Comparison of ENCODE assay signal across 8 mouse cellular contexts in the genomic region with DNA sequence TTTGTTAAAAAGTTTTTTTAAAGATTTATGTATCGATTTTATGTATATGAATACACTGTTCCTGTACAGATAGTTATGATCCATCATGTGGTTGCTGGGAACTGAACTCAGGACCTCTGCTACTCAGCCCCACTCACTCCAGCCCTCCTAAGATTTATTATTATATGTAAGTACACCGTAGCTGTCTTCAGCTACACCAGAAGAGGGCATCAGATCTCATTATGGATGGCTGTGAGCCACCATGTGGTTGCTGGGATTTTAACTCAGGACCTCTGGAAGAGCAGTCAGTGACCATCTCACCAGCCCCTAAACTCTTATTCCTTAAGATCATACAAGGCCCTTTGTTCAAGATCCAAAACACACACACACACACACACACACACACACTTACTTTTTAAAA. TPM values are rescaled to one million over a fixed set of nuclear protein-coding genes. Genes with fewer than 3 reads are reported as not detected.
DNase-seq lines count a peak whose midpoint lies in the region; ATAC-seq and TF ChIP-seq lines count a peak whose summit lies in the region.
"Not testable (repeated sequence)": the region's sequence is repeated elsewhere in the genome, so short reads cannot be mapped to it uniquely, and the experiment has no call there.

No protein-coding gene starts in this region.

- H3K9ac ChIP-seq in ES-Bruce4 (ENCODE audit: low read depth, poor library complexity, severe bottlenecking) = peak overlapping the region; percentile 22; the same call in 1 of the 2 replicates
- H3K9ac ChIP-seq in heart, adult 2 months (ENCODE audit: low read depth, low read length); liver, embryonic 14.5 days (replicated peaks): not testable (repeated sequence)

- DNase-seq in 3T3-L1 (ENCODE audit: low read depth, low spot score) (peak; percentile 17), ZHBTc4 (ENCODE audit: low read depth, low spot score) (peak; percentile 35)
- not testable (repeated sequence) for DNase-seq in heart, adult 2 months; kidney, adult 2 months; liver, embryonic 14.5 days (ENCODE audit: low read depth in 3 of 3, low spot score in 3 of 3)
- DNase-seq in lung, postnatal 36 days = peak; percentile 10
- peak; percentile 15 for DNase-seq in thymus, postnatal 14 days

- TF ChIP-seq CTCF in ES-Bruce4 (IDR thresholded peaks at IDR 0.05; ENCODE audit: low read depth, low read length) = not testable (repeated sequence)
- TF ChIP-seq CTCF in heart, adult 2 months (IDR thresholded peaks at IDR 0.05) = peak; percentile 38
- 0 out of 2 replicates have a peak, but pooled peaks have one; percentile 6 for TF ChIP-seq CTCF in kidney, adult 2 months (conservative IDR thresholded peaks at IDR 0.05; ENCODE audit: insufficient read depth, insufficient read length, low read depth, low read length)
- peak; percentile 30; the same call in 1 of the 2 replicates for TF ChIP-seq CTCF in liver, embryonic 14.5 days (IDR thresholded peaks at IDR 0.05; ENCODE audit: low read depth)

- not testable (repeated sequence) for H3K27ac ChIP-seq in ES-Bruce4 (ENCODE audit: insufficient read depth, low read length); heart, adult 2 months; kidney, adult 2 months (ENCODE audit: insufficient read depth, low read depth, low read length); liver, embryonic 14.5 days

- not testable (repeated sequence) for TF ChIP-seq EP300 in ES-Bruce4 (IDR thresholded peaks at IDR 0.05; ENCODE audit: insufficient read depth, low read depth, low read length); heart, adult 2 months (IDR thresholded peaks at IDR 0.05; ENCODE audit: insufficient read depth, low read depth, low read length); liver, embryonic 14.5 days (IDR thresholded peaks at IDR 0.05; ENCODE audit: low read depth)

- not testable (repeated sequence) for H3K9me3 ChIP-seq in ES-Bruce4 (replicated peaks; ENCODE audit: control insufficient read depth, insufficient read depth, low read length, poor library complexity, severe bottlenecking); liver, embryonic 14.5 days (ENCODE audit: control insufficient read depth, low read length)

- H3K79me2 ChIP-seq in heart, adult 2 months (replicated peaks; ENCODE audit: control insufficient read depth, insufficient read depth, low read length) = not testable (repeated sequence)

- not testable (repeated sequence) for TF ChIP-seq POLR2A in ES-Bruce4 (IDR thresholded peaks at IDR 0.05; ENCODE audit: insufficient read depth, low read length); heart, adult 2 months (IDR thresholded peaks at IDR 0.05; ENCODE audit: insufficient read depth, low read depth, low read length); kidney, adult 2 months (IDR thresholded peaks at IDR 0.05; ENCODE audit: low read depth, low read length)

- not testable (repeated sequence) for H3K4me1 ChIP-seq in ES-Bruce4 (ENCODE audit: control insufficient read depth, insufficient read depth, low read length); heart, adult 2 months (ENCODE audit: control insufficient read depth, insufficient read depth, low read length); kidney, adult 2 months (ENCODE audit: control insufficient read depth, insufficient read depth, low read length); liver, embryonic 14.5 days (replicated peaks; ENCODE audit: control insufficient read depth in 2 of 2, insufficient read depth in 2 of 2, low read length in 1 of 2)

- H3K4me2 ChIP-seq in liver, embryonic 14.5 days (ENCODE audit: low read depth) = not testable (repeated sequence)

- 72% methylated on average over 2 of the region's 2 CpGs for WGBS in heart, adult 2 months
- 58% methylated on average over 2 of the region's 2 CpGs for WGBS in kidney, adult 2 months
- 54% methylated on average over 2 of the region's 2 CpGs for WGBS in liver, embryonic 14.5 days (ENCODE audit: insufficient replicate concordance)

- intact Hi-C loops in heart, adult 2 months (cut with DNase I) = not testable (repeated sequence)

- H3K4me3 ChIP-seq in ES-Bruce4 (ENCODE audit: low read depth, low read length); heart, adult 2 months; kidney, adult 2 months (ENCODE audit: insufficient read depth, low read depth, low read length); liver, embryonic 14.5 days (ENCODE audit: insufficient read depth in 1 of 2, low read depth in 2 of 2, low read length in 2 of 2): not testable (repeated sequence)

- H3K27me3 ChIP-seq in ES-Bruce4 (ENCODE audit: control insufficient read depth, insufficient read depth, low read length, poor library complexity, severe bottlenecking); heart, adult 2 months (ENCODE audit: control insufficient read depth, insufficient read depth, low read length); kidney, adult 2 months (replicated peaks; ENCODE audit: control insufficient read depth, insufficient read depth, low read length); liver, embryonic 14.5 days (ENCODE audit: control insufficient read depth, insufficient read depth, low read length): not testable (repeated sequence)

- ATAC-seq in liver, embryonic 14.5 days (ENCODE audit: insufficient read depth) = not testable (repeated sequence)

- peaks cover 13% of the 10 kb centered on the region for H3K36me3 ChIP-seq in ES-Bruce4 (ENCODE audit: control insufficient read depth, insufficient read depth, low read length, poor library complexity, severe bottlenecking)
- not testable (repeated sequence) for H3K36me3 ChIP-seq in heart, adult 2 months (ENCODE audit: control insufficient read depth, insufficient read depth, low read length); kidney, adult 2 months (ENCODE audit: control insufficient read depth, insufficient read depth, low read length); liver, embryonic 14.5 days (replicated peaks; ENCODE audit: control insufficient read depth, insufficient read depth, low read depth)

RNA-seq across cellular contexts. Expression of gene Npepps, which starts 10.4 kb away (rescaled TPM):
- polyA plus RNA-seq in ES-Bruce4 (2011; ENCODE audit: insufficient read depth, insufficient read length, low read depth, missing spikeins) = 213 and 223 TPM in 2 replicates
- total RNA-seq in heart, adult 2 months (2021) = 10 to 100 TPM; 77.7 to 80.1 TPM
- polyA plus RNA-seq in heart, adult 2 months (2012; rRNA removed) = 24.1 and 38.2 TPM in 2 replicates
- polyA plus RNA-seq in kidney, adult 2 months (2012; rRNA removed) = 23.1 and 25.3 TPM in 2 replicates
- polyA plus RNA-seq in liver, embryonic 14.5 days (2012; rRNA removed) = 4.3 and 8.5 TPM in 2 replicates
- polyA plus RNA-seq in liver, embryonic 14.5 days (2014; fragmentation: Nextera tagmentation; extraction: Ambion mirVana) = 14.4 and 15.1 TPM in 2 replicates

RNA-seq across cellular contexts. Expression of gene Mrpl45, which starts 45.5 kb away (rescaled TPM):
- polyA plus RNA-seq in ES-Bruce4 (2011; ENCODE audit: insufficient read depth, insufficient read length, low read depth, missing spikeins) = 92.7 and 103 TPM in 2 replicates
- total RNA-seq in heart, adult 2 months (2021) = 10 to 100 TPM; 48.9 to 62.5 TPM
- 33.7 and 51.4 TPM in 2 replicates for polyA plus RNA-seq in heart, adult 2 months (2012; rRNA removed)
- polyA plus RNA-seq in kidney, adult 2 months (2012; rRNA removed) = 20.4 and 25.5 TPM in 2 replicates
- 7.7 and 13.1 TPM in 2 replicates for polyA plus RNA-seq in liver, embryonic 14.5 days (2012; rRNA removed)
- 22.8 and 26.4 TPM in 2 replicates for polyA plus RNA-seq in liver, embryonic 14.5 days (2014; fragmentation: Nextera tagmentation; extraction: Ambion mirVana)
